Mouse (Mus musculus): ENCODE data around the gene Lgmn. TPM values are rescaled to one million over a fixed set of nuclear protein-coding genes. Genes with fewer than 3 reads are reported as not detected.

Gene Lgmn
- 71.1 and 73.8 TPM in 2 replicates for polyA plus RNA-seq (2011; ENCODE audit: insufficient read length, low read depth, missing spikeins)

DNA sequence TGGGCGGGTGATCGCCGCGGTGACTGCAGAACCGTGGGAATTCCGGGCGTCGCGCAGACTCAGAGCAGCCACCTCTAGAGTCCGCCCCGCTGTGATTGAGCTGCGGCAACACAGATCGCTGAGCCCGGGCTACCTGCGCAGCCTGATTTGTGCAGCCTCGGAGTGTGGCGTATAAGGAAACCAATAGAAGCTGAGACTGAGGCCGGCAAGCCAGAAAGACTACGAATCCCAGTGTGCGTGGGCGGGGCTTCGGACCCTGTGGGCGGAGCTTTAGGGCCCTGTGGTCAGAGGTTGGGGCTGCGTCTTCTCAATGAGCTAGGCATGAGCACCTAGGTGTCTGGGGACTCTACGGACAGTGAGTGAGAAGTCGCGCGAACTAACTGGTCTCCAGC lies at the start of gene Lgmn:
Lgmn (minus strand) TSS at position 182 of the 392 bp plus-strand sequence.
- H3K27ac ChIP-seq (ENCODE audit: insufficient read depth, low read length), result no peak within 1 kb of the TSS
- TF ChIP-seq CTCF (IDR thresholded peaks at IDR 0.05; ENCODE audit: borderline replicate concordance, insufficient read depth, low read length) (no peak), POLR2A (IDR thresholded peaks at IDR 0.05; ENCODE audit: low read depth, low read length) (peak; percentile 65)
- H3K4me3 ChIP-seq (ENCODE audit: insufficient read depth, low read length), result peak within 1 kb of the TSS; percentile 85
- H3K4me1 ChIP-seq (ENCODE audit: control insufficient read depth, insufficient read depth, low read length), result 0 out of 2 replicates have a peak, but pooled peaks cover 2% of the 10 kb centered on the region

GRCm38 (mm10) chr12:102484946-102485345 lies 45.3 kb upstream of the Lgmn start:
- Histone ChIP-seq H3K4me3 (ENCODE audit: insufficient read depth, low read length) (no peak overlapping the region), H3K4me1 (ENCODE audit: control insufficient read depth, insufficient read depth, low read length) (no peaks in the 10 kb centered on the region), H3K27ac (ENCODE audit: insufficient read depth, low read length) (no peak overlapping the region)
- no peak for TF ChIP-seq POLR2A (IDR thresholded peaks at IDR 0.05; ENCODE audit: low read depth, low read length)
- TF ChIP-seq CTCF (IDR thresholded peaks at IDR 0.05; ENCODE audit: borderline replicate concordance, insufficient read depth, low read length), result no peak

- TF ChIP-seq POLR2A (IDR thresholded peaks at IDR 0.05; ENCODE audit: low read depth, low read length) (no peak), CTCF (IDR thresholded peaks at IDR 0.05; ENCODE audit: borderline replicate concordance, insufficient read depth, low read length) (no peak)
- Histone ChIP-seq H3K4me3 (ENCODE audit: insufficient read depth, low read length) (no peak overlapping the region), H3K27ac (ENCODE audit: insufficient read depth, low read length) (no peak overlapping the region), H3K4me1 (ENCODE audit: control insufficient read depth, insufficient read depth, low read length) (no peaks in the 10 kb centered on the region)
Observed at GRCm38 (mm10) chr12:102480481-102480880, 40.9 kb upstream of the Lgmn start.

- TF ChIP-seq POLR2A (IDR thresholded peaks at IDR 0.05; ENCODE audit: low read depth, low read length) (no peak), CTCF (IDR thresholded peaks at IDR 0.05; ENCODE audit: borderline replicate concordance, insufficient read depth, low read length) (no peak)
- Histone ChIP-seq H3K27ac (ENCODE audit: insufficient read depth, low read length) (no peak overlapping the region), H3K4me1 (ENCODE audit: control insufficient read depth, insufficient read depth, low read length) (0 out of 2 replicates have a peak, but pooled peaks cover 2% of the 10 kb centered on the region), H3K4me3 (ENCODE audit: insufficient read depth, low read length) (no peak overlapping the region)
Observed at GRCm38 (mm10) chr12:102474411-102474810, 34.8 kb upstream of the Lgmn start.

DNA sequence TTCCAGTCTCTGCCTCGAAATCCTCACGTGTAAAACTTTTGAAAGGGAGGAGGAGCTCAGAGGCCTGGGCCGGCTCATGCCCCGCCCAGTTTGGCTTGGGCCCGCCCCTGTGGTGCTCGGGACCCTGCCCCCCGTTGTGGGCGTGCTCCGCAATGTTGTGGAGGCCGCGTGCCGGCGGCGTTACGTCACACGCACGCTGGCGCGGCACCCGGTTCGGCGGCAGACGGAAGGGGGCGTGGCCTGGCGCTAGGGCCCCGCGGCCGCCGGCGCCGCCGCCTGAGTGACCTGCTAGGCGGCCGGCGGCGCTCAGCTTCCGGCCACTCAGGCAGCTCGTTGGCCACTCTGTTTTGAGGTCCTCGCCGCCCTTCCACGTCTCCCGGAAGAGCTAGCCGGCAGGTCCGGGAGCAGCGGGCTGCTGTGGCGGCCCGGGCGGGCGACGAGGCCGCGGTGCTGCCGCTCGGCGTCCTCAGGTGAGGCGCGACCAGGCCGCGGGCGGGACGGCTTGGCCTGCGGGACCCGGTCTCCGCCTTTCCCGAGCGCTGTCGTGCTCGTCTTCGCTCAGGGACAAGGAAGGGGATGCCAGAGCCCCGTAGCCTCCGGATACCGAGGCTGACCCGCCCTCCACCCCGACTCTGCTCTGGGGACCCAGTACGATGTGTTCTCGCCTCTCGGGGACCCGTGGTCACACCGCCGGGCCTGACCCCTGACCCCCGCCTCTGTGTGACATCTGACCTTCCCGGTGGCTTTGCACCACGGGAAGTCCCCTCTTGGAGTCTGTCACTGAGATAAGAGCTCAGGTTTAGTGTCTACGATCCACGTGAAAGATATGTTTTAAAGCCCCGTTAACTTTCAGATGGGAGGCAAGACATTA lies 29.5 kb upstream of the Lgmn start, which contains the start of gene Golga5:
Golga5 (plus strand) TSS at position 242 of the 871 bp plus-strand sequence.
- TF ChIP-seq POLR2A (IDR thresholded peaks at IDR 0.05; ENCODE audit: low read depth, low read length) (peak; percentile 71), CTCF (IDR thresholded peaks at IDR 0.05; ENCODE audit: borderline replicate concordance, insufficient read depth, low read length) (no peak)
- peaks cover 2% of the 10 kb centered on the region; the same call in 1 of the 2 replicates for H3K4me1 ChIP-seq (ENCODE audit: control insufficient read depth, insufficient read depth, low read length)
- peak within 1 kb of the TSS; percentile 94 for H3K4me3 ChIP-seq (ENCODE audit: insufficient read depth, low read length)
- H3K27ac ChIP-seq (ENCODE audit: insufficient read depth, low read length), result peak within 1 kb of the TSS; percentile 47

DNA sequence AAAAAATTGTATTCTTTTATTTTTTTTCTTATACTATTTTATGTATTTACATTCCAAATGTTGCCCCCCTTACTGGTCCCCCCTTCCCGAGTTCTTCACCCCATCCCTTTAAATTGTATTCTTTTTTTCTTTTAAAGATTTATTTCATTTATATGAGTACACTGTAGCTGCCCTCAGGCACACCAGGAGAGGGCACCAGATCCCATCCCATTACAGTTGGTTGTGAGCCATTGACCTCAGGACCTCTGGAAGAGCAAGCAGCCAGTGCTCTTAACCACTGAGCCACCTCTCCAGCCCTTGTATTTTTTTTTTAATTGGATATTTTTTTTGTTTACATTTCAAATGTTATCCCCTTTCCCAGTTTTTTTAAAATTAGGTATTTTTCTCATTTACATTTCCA lies 28.5 kb upstream of the Lgmn start:
- Histone ChIP-seq H3K4me3 (ENCODE audit: insufficient read depth, low read length) (no peak overlapping the region), H3K4me1 (ENCODE audit: control insufficient read depth, insufficient read depth, low read length) (peaks cover 5% of the 10 kb centered on the region; the same call in 1 of the 2 replicates), H3K27ac (ENCODE audit: insufficient read depth, low read length) (no peak overlapping the region)
- no peak for TF ChIP-seq POLR2A (IDR thresholded peaks at IDR 0.05; ENCODE audit: low read depth, low read length)
- no peak for TF ChIP-seq CTCF (IDR thresholded peaks at IDR 0.05; ENCODE audit: borderline replicate concordance, insufficient read depth, low read length)

DNA sequence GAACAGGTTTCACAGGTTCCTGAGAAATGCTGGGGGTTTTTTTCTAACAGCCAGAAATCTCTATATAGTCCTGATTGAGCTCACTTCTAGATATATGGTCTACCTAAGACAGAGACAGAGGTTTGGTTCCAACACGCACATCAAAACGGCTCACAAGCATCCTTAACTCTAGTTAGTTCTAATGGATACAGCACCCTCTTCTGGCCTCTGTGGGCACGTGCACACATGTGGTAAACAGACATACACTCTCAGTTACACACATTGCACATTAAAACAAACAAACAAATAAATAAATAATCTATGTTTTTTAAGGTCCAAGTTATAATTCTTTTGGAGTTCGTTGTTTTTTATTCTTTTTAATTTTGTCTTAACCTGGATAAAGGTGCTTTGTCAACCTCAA lies 25.0 kb upstream of the Lgmn start:
- no peak overlapping the region for H3K4me3 ChIP-seq (ENCODE audit: insufficient read depth, low read length)
- H3K27ac ChIP-seq (ENCODE audit: insufficient read depth, low read length), result no peak overlapping the region
- TF ChIP-seq CTCF (IDR thresholded peaks at IDR 0.05; ENCODE audit: borderline replicate concordance, insufficient read depth, low read length) (no peak), POLR2A (IDR thresholded peaks at IDR 0.05; ENCODE audit: low read depth, low read length) (no peak)
- H3K4me1 ChIP-seq (ENCODE audit: control insufficient read depth, insufficient read depth, low read length), result peaks cover 3% of the 10 kb centered on the region; the same call in 1 of the 2 replicates

DNA sequence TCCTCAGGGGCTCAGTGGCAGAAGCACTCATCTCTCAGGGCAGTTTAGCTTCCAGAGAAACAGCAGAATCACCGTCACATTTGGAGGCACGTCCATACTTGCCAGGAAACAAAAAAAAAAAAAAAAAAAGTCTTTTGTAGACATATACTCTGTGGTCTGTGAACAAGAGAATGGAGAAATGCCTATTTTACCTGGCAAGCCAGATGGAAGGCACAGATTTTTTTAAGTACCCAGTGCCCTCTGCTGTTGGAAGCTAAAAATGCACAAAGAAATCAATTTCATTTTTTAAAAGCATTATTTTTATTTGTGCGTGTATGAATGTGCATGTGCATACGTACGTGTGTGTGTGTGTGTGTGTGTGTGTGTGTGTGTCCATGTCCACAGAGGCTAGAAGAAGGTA lies 21.6 kb upstream of the Lgmn start:
- H3K4me1 ChIP-seq (ENCODE audit: control insufficient read depth, insufficient read depth, low read length), result peaks cover 3% of the 10 kb centered on the region; the same call in 1 of the 2 replicates
- no peak overlapping the region for H3K4me3 ChIP-seq (ENCODE audit: insufficient read depth, low read length)
- H3K27ac ChIP-seq (ENCODE audit: insufficient read depth, low read length), result no peak overlapping the region
- TF ChIP-seq POLR2A (IDR thresholded peaks at IDR 0.05; ENCODE audit: low read depth, low read length) (no peak), CTCF (IDR thresholded peaks at IDR 0.05; ENCODE audit: borderline replicate concordance, insufficient read depth, low read length) (no peak)

GRCm38 (mm10) chr12:102460014-102460413 lies 20.4 kb upstream of the Lgmn start:
- TF ChIP-seq CTCF (IDR thresholded peaks at IDR 0.05; ENCODE audit: borderline replicate concordance, insufficient read depth, low read length), result no peak
- TF ChIP-seq POLR2A (IDR thresholded peaks at IDR 0.05; ENCODE audit: low read depth, low read length), result no peak
- Histone ChIP-seq H3K4me1 (ENCODE audit: control insufficient read depth, insufficient read depth, low read length) (peaks cover 3% of the 10 kb centered on the region; the same call in 1 of the 2 replicates), H3K27ac (ENCODE audit: insufficient read depth, low read length) (peak overlapping the region; percentile 34; the same call in 1 of the 2 replicates), H3K4me3 (ENCODE audit: insufficient read depth, low read length) (no peak overlapping the region)
